Mouse (Mus musculus): Measurements from ENCODE around the gene Stk32c.

DNA sequence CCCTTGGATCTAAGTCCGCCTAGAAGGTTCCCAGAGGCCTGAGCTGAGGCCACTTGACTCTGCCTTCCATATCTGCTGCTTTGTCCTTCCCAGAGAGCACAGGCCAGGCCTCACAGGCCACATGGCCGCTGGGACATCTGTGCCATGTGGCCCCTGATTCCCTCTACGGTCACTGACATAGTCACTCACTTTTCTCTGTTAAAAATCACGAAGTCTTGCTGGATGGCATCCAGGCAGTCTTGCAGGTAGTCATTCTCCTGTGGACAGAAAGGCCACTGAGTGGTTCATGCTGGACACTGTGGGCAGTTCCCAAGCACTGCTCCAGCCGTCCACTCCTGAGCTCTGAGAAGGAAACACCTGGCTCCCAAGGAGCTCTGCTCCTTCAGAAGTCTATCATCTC is 108.0 kb downstream of the Stk32c start:
- TF ChIP-seq CTCF (IDR thresholded peaks at IDR 0.05; ENCODE audit: control insufficient read depth, insufficient read depth, insufficient replicate concordance, low read depth, low read length) (no peak), POLR2A (IDR thresholded peaks at IDR 0.05; ENCODE audit: control insufficient read depth, low read depth, low read length) (no peak)
